Mouse (Mus musculus): ENCODE measurements around the gene Mlh3. TPM values are rescaled to one million over a fixed set of nuclear protein-coding genes. Genes with fewer than 3 reads are reported as not detected.

Mlh3 gene
- polyA plus RNA-seq, 1 experiment: 0.99 TPM

GRCm38 (mm10) chr12:85227876-85228599 is 42.4 kb downstream of the Mlh3 start:
- no peak overlapping the region for H3K27ac ChIP-seq (ENCODE audit: insufficient read depth, low read depth, low read length)
- WGBS: 74% methylated on average over 15 of the region's 15 CpGs
- TF ChIP-seq POLR2A (IDR thresholded peaks at IDR 0.05; ENCODE audit: low read depth, low read length): no peak
- TF ChIP-seq CTCF (IDR thresholded peaks at IDR 0.05; ENCODE audit: extremely low read depth, insufficient read length, insufficient replicate concordance, low read depth, low read length): no peak
- H3K27me3 ChIP-seq (ENCODE audit: control insufficient read depth, insufficient read depth, low read length): no peaks in the 10 kb centered on the region
- no peak overlapping the region for H3K4me3 ChIP-seq (ENCODE audit: low read depth, low read length)
- peaks cover 24% of the 10 kb centered on the region for H3K36me3 ChIP-seq (ENCODE audit: control insufficient read depth, insufficient read depth, low read length)
- H3K4me1 ChIP-seq (ENCODE audit: control insufficient read depth, insufficient read depth, insufficient read length, low read length): no peaks in the 10 kb centered on the region

GRCm38 (mm10) chr12:85227227-85227626 is 43.2 kb downstream of the Mlh3 start:
- Histone ChIP-seq H3K36me3 (ENCODE audit: control insufficient read depth, insufficient read depth, low read length) (peaks cover 32% of the 10 kb centered on the region), H3K4me3 (ENCODE audit: low read depth, low read length) (no peak overlapping the region), H3K4me1 (ENCODE audit: control insufficient read depth, insufficient read depth, insufficient read length, low read length) (no peaks in the 10 kb centered on the region), H3K27ac (ENCODE audit: insufficient read depth, low read depth, low read length) (no peak overlapping the region), H3K27me3 (ENCODE audit: control insufficient read depth, insufficient read depth, low read length) (no peaks in the 10 kb centered on the region)
- WGBS: 78% methylated on average over 7 of the region's 7 CpGs
- no peak for TF ChIP-seq POLR2A (IDR thresholded peaks at IDR 0.05; ENCODE audit: low read depth, low read length)
- no peak for TF ChIP-seq CTCF (IDR thresholded peaks at IDR 0.05; ENCODE audit: extremely low read depth, insufficient read length, insufficient replicate concordance, low read depth, low read length)

- Histone ChIP-seq H3K4me3 (ENCODE audit: low read depth, low read length) (peak overlapping the region; percentile 93), H3K36me3 (ENCODE audit: control insufficient read depth, insufficient read depth, low read length) (peaks cover 28% of the 10 kb centered on the region), H3K4me1 (ENCODE audit: control insufficient read depth, insufficient read depth, insufficient read length, low read length) (no peaks in the 10 kb centered on the region), H3K27me3 (ENCODE audit: control insufficient read depth, insufficient read depth, low read length) (no peaks in the 10 kb centered on the region), H3K27ac (ENCODE audit: insufficient read depth, low read depth, low read length) (0 out of 2 replicates have a peak overlapping the region, but pooled peaks have one; percentile 33)
- no peak for TF ChIP-seq POLR2A (IDR thresholded peaks at IDR 0.05; ENCODE audit: low read depth, low read length)
- TF ChIP-seq CTCF (IDR thresholded peaks at IDR 0.05; ENCODE audit: extremely low read depth, insufficient read length, insufficient replicate concordance, low read depth, low read length): no peak
- 3% methylated on average over 12 of the region's 12 CpGs for WGBS
These were observed 50.5 kb downstream of the Mlh3 start for GRCm38 (mm10) chr12:85219905-85220290.

- no peaks in the 10 kb centered on the region for H3K4me1 ChIP-seq (ENCODE audit: control insufficient read depth, insufficient read depth, insufficient read length, low read length)
- TF ChIP-seq POLR2A (IDR thresholded peaks at IDR 0.05; ENCODE audit: low read depth, low read length): no peak; the same call in 1 of the 2 replicates
- no peak for TF ChIP-seq CTCF (IDR thresholded peaks at IDR 0.05; ENCODE audit: extremely low read depth, insufficient read length, insufficient replicate concordance, low read depth, low read length)
- peak within 1 kb of the TSS; percentile 93 for H3K4me3 ChIP-seq (ENCODE audit: low read depth, low read length)
- no peaks in the 10 kb centered on the region for H3K27me3 ChIP-seq (ENCODE audit: control insufficient read depth, insufficient read depth, low read length)
- peaks cover 23% of the 10 kb centered on the region for H3K36me3 ChIP-seq (ENCODE audit: control insufficient read depth, insufficient read depth, low read length)
- peak within 1 kb of the TSS; percentile 33 for H3K27ac ChIP-seq (ENCODE audit: insufficient read depth, low read depth, low read length)
- WGBS: under 1% methylated on average over 54 of the region's 54 CpGs
These were observed 51.0 kb downstream of the Mlh3 start, which contains the start of gene Eif2b2 for GRCm38 (mm10) chr12:85219236-85219904. Gene Eif2b2 (plus strand): TSS chr12:85219481.

- H3K36me3 ChIP-seq (ENCODE audit: control insufficient read depth, insufficient read depth, low read length): peaks cover 10% of the 10 kb centered on the region; the same call in 1 of the 2 replicates
- 66% methylated on average over 2 of the region's 2 CpGs for WGBS
- H3K4me1 ChIP-seq (ENCODE audit: control insufficient read depth, insufficient read depth, insufficient read length, low read length): no peaks in the 10 kb centered on the region
- TF ChIP-seq POLR2A (IDR thresholded peaks at IDR 0.05; ENCODE audit: low read depth, low read length): no peak
- H3K27ac ChIP-seq (ENCODE audit: insufficient read depth, low read depth, low read length): no peak overlapping the region
- no peaks in the 10 kb centered on the region for H3K27me3 ChIP-seq (ENCODE audit: control insufficient read depth, insufficient read depth, low read length)
- H3K4me3 ChIP-seq (ENCODE audit: low read depth, low read length): no peak overlapping the region
These were observed 52.6 kb downstream of the Mlh3 start for GRCm38 (mm10) chr12:85217733-85218310.

GRCm38 (mm10) chr12:85215031-85215430 is 55.4 kb downstream of the Mlh3 start:
- TF ChIP-seq POLR2A (IDR thresholded peaks at IDR 0.05; ENCODE audit: low read depth, low read length) (no peak), CTCF (IDR thresholded peaks at IDR 0.05; ENCODE audit: extremely low read depth, insufficient read length, insufficient replicate concordance, low read depth, low read length) (no peak)
- Histone ChIP-seq H3K4me3 (ENCODE audit: low read depth, low read length) (no peak overlapping the region), H3K36me3 (ENCODE audit: control insufficient read depth, insufficient read depth, low read length) (no peaks in the 10 kb centered on the region), H3K27ac (ENCODE audit: insufficient read depth, low read depth, low read length) (no peak overlapping the region), H3K4me1 (ENCODE audit: control insufficient read depth, insufficient read depth, insufficient read length, low read length) (no peaks in the 10 kb centered on the region), H3K27me3 (ENCODE audit: control insufficient read depth, insufficient read depth, low read length) (no peaks in the 10 kb centered on the region)
- WGBS: 69% methylated on average over 5 of the region's 5 CpGs

GRCm38 (mm10) chr12:85208687-85209199 is 61.7 kb downstream of the Mlh3 start:
- Histone ChIP-seq H3K27ac (ENCODE audit: insufficient read depth, low read depth, low read length) (no peak overlapping the region), H3K36me3 (ENCODE audit: control insufficient read depth, insufficient read depth, low read length) (no peaks in the 10 kb centered on the region), H3K27me3 (ENCODE audit: control insufficient read depth, insufficient read depth, low read length) (no peaks in the 10 kb centered on the region), H3K4me3 (ENCODE audit: low read depth, low read length) (no peak overlapping the region), H3K4me1 (ENCODE audit: control insufficient read depth, insufficient read depth, insufficient read length, low read length) (no peaks in the 10 kb centered on the region)
- no peak for TF ChIP-seq CTCF (IDR thresholded peaks at IDR 0.05; ENCODE audit: extremely low read depth, insufficient read length, insufficient replicate concordance, low read depth, low read length)
- TF ChIP-seq POLR2A (IDR thresholded peaks at IDR 0.05; ENCODE audit: low read depth, low read length): no peak
- 29% methylated on average over 7 of the region's 7 CpGs for WGBS

Data from small intestine, adult 2 months (tissue).